Mouse (Mus musculus): ENCODE measurements around the gene Twf1. TPM values are rescaled to one million over a fixed set of nuclear protein-coding genes. Genes with fewer than 3 reads are reported as not detected.
A peak's percentile ranks its signal among the peaks of the same experiment; 100 is the strongest.

Gene Twf1
- total RNA-seq, 2 experiments from 2014 or later, result 39.2 to 46.4 TPM

GRCm38 (mm10) chr15:94571501-94571900, 18.2 kb downstream of the Twf1 start:
- no peak for TF ChIP-seq CTCF (IDR thresholded peaks at IDR 0.05)
- no peak for DNase-seq (ENCODE audit: extremely low spot score in 1 of 2, low spot score in 2 of 2)

GRCm38 (mm10) chr15:94568496-94569182, 21.1 kb downstream of the Twf1 start:
- Histone ChIP-seq H3K27ac (no peak overlapping the region), H3K4me3 (no peak overlapping the region)
- no peak for TF ChIP-seq CTCF (IDR thresholded peaks at IDR 0.05)
- no peak for DNase-seq (ENCODE audit: extremely low spot score in 1 of 2, low spot score in 2 of 2)
- intact Hi-C loops (cut with DNase I), result no loop called here

More at GRCm38 (mm10) chr15:94571501-94571900, 18.2 kb downstream of the Twf1 start:
- intact Hi-C loops (cut with DNase I), result no loop called here
- Histone ChIP-seq H3K4me3 (no peak overlapping the region), H3K27ac (no peak overlapping the region)

DNA sequence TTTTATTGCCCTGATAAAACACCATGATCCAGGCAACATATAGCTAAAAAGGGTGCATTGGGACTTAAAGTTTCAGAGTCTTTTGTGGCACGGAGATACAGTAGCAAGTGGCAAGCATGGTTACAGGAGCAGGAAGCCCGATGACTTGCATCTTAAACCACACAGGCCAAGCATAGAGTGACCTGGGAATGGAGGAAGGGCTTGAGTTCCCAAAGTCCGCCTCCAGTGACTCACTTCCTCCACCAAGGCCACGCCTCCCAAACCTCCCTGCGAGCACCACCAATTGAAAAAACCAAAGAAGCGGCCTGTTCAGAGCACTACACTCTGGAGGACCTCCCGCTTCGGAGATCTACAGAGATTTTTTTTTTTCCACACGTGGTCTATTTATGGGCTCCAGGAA, 23.8 kb downstream of the Twf1 start:
- H3K27ac ChIP-seq, result no peak overlapping the region
- intact Hi-C loops (cut with DNase I), result no loop called here
- no peak for TF ChIP-seq CTCF (IDR thresholded peaks at IDR 0.05)
- no peak for DNase-seq (ENCODE audit: extremely low spot score in 1 of 2, low spot score in 2 of 2)
- no peak overlapping the region for H3K4me3 ChIP-seq

DNA sequence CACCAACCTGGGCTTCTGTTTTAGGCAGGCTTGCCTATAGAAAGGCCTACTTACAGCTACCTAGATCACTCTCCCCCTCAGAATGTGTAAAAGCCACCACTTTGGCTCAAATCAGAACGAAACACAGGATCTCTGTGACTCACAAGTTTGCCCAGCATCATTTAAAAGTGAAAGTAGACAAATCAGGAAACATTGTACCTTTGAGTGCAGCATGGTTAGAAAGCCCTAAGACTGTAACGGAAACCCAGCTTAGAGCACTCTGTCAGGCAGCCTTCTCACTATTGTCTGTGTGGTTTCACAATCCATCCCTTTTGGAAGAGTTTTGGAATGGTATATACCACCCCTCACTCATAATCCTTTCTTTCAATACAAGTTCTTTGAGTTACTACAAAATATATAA, 24.8 kb downstream of the Twf1 start:
- DNase-seq (ENCODE audit: extremely low spot score in 1 of 2, low spot score in 2 of 2), result no peak
- no peak for TF ChIP-seq CTCF (IDR thresholded peaks at IDR 0.05)
- intact Hi-C loops (cut with DNase I), result no loop called here
- H3K4me3 ChIP-seq, result no peak overlapping the region
- H3K27ac ChIP-seq, result no peak overlapping the region

DNA sequence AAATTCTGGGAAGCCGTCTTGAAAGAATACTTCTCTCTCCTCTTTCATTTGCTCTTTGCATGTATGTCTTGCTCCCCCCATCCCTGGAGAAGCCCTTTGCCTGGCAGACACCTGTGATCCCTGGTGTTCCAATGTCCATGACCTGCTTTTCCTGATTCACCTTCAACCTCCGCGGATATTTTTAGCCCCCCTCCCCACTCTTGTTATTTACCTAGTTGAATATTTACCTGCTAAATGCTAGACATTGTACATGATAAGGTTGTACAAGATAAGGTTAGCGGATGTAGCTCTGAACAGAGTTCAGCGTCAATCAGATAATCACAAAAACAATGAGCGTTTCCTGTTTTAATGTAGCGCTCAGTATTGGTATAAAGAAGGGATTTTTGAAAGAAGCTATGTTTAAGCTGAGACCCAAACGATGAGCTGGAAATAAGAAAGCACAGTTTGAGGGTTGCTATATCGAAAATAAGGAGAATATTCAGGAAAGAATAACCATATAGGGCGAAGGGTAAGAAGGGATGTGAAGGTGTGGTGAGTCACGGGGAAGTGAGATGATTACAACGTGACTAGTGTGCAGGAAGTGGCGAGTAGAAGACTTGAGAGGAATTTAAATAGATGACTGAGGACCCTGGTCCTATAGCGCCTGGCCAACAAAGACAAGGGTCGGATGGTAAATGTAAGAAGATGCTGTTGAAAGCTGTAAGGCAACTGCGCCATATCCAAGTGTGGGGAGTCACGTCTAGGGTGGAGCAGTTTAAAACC, 30.6 kb downstream of the Twf1 start:
- intact Hi-C loops (cut with DNase I), result loop anchor here (1.0 to 10.0 kb wide), 2 partner anchors 42 to 1016 kb away; no protein-coding TSS in a partner anchor
- TF ChIP-seq CTCF (IDR thresholded peaks at IDR 0.05), result no peak
- H3K27ac ChIP-seq, result no peak overlapping the region
- no peak for DNase-seq (ENCODE audit: extremely low spot score in 1 of 2, low spot score in 2 of 2)
- no peak overlapping the region for H3K4me3 ChIP-seq

DNA sequence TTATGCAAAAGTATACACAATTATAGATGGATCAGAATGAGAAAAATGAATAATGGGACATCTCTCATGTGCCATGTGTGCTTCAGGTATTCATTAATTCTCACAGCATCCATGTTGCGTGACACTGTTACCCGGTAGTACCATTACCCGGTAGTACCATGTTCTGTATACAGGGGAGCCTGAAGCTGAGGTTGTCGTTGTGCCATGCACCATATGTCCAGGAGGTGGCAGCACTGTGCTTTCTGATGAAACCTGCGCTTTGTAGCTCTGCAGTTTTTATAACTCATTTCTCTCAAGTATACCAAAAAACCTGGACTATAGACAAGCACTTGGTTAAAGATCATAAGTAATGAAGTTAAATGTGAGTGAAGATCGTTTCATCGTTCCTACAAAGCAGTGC, 32.2 kb downstream of the Twf1 start:
- intact Hi-C loops (cut with DNase I), result loop anchor here (1.0 to 10.0 kb wide), 2 partner anchors 104 to 1017 kb away; no protein-coding TSS in a partner anchor
- Histone ChIP-seq H3K27ac (no peak overlapping the region), H3K4me3 (no peak overlapping the region)
- peak; percentile 97 for TF ChIP-seq CTCF (IDR thresholded peaks at IDR 0.05)
- peak; percentile 83 to 90 for DNase-seq (ENCODE audit: extremely low spot score in 1 of 2, low spot score in 2 of 2)

GRCm38 (mm10) chr15:94553536-94553935, 36.2 kb downstream of the Twf1 start:
- DNase-seq (ENCODE audit: extremely low spot score in 1 of 2, low spot score in 2 of 2), result no peak
- no peak for TF ChIP-seq CTCF (IDR thresholded peaks at IDR 0.05)
- H3K4me3 ChIP-seq, result no peak overlapping the region
- intact Hi-C loops (cut with DNase I), result loop anchor here (10.0 kb wide), 1 partner anchor 1021 kb away; no protein-coding TSS in a partner anchor
- no peak overlapping the region for H3K27ac ChIP-seq

DNA sequence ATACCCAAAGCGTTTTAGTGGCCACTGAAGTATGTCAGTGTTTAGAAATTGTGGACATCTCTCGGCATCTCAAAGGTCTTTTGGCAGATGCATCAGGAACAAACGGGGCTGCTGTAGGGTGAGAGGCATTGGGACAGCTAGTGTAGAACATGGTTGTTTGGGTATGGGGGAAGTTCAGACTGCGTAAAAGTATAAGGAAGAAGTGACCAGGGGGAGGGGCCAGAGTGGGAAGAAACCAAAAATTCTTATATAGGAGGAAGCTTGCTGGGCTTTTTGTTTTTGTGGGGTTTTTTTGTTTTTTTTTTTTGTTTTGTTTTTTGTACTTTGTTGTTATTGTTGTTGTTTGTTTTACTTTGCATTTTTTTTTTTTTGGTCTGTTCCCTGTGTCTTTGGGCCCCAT, 44.8 kb downstream of the Twf1 start:
- intact Hi-C loops (cut with DNase I), result no loop called here
- TF ChIP-seq CTCF (IDR thresholded peaks at IDR 0.05), result no peak
- Histone ChIP-seq H3K27ac (no peak overlapping the region), H3K4me3 (no peak overlapping the region)
- DNase-seq (ENCODE audit: extremely low spot score in 1 of 2, low spot score in 2 of 2), result no peak

DNA sequence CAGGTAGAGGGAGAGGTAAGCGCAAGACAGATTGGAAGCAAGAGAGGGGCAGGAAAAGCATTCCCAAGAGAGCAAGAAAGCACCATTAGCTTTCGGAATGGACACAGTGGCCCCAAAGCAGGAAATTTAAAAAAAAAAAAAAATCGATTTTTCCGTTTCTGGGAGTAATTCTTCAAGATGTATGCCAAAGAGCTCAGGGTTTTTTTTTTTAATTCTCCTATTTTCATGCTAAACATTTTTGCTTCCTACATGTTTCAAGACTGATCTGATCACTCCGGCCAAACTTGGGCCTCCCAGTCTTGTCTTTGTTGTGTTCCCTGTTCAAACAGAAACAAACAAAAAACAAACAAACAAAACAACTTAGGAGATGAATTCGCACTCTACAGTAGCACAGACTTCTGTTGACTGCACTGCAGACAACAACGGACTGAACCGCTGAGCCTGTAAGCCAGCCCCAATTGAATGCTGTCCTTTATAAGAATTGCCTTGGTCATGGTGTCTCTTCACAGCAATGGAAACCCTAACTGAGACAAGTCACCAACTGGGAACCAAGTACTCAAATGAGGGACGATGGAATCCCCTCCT, 45.5 kb downstream of the Twf1 start:
- Histone ChIP-seq H3K27ac (peak overlapping the region; percentile 89), H3K4me3 (peak overlapping the region; percentile 90)
- no peak for DNase-seq (ENCODE audit: extremely low spot score in 1 of 2, low spot score in 2 of 2)
- TF ChIP-seq CTCF (IDR thresholded peaks at IDR 0.05), result no peak
- intact Hi-C loops (cut with DNase I), result no loop called here

DNA sequence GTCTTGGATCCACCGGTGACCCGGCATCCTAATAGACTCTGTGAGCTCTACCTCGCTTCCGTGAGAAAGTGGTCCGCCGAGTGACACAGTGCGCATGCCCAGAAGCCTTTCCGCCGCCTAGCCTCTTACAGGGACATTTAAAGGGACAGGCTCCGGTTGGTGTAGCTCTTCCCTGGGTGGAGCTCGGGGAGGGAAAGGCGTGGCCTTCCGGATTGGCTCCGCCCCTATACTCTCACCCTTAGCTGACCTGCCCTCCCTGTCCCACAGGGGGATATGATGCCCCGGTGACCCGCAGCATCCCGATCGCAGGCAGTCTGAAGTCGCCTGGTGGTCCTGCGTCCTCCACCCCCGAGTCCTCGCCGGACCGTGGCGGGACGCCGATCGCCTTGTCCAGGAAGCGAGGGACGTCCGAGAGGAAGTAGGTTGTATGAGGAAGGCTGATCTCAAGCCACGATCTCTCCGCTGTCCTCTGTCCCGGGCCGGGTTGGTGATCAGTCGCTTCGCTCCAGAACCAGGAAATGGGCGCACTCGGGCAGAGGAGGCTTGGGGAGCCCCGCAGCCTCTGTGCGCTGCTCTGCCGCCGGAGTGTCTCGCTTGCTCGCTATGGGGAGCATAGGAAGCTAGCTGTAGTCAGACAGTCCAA, 46.2 kb downstream of the Twf1 start, which contains the start of the genes Pus7l and Irak4:
Pus7l (minus strand) TSS at position 139 of the 643 bp plus-strand sequence.
Irak4 (plus strand) TSS at position 235 of the 643 bp plus-strand sequence.
- TF ChIP-seq CTCF (IDR thresholded peaks at IDR 0.05), result no peak; the same call in 1 of the 2 replicates
- peak; percentile 90 to 91 for DNase-seq (ENCODE audit: extremely low spot score in 1 of 2, low spot score in 2 of 2)
- intact Hi-C loops (cut with DNase I), result no loop called here
- H3K4me3 ChIP-seq, result peak within 1 kb of the TSS; percentile 90
- H3K27ac ChIP-seq, result peak within 1 kb of the TSS; percentile 89

DNA sequence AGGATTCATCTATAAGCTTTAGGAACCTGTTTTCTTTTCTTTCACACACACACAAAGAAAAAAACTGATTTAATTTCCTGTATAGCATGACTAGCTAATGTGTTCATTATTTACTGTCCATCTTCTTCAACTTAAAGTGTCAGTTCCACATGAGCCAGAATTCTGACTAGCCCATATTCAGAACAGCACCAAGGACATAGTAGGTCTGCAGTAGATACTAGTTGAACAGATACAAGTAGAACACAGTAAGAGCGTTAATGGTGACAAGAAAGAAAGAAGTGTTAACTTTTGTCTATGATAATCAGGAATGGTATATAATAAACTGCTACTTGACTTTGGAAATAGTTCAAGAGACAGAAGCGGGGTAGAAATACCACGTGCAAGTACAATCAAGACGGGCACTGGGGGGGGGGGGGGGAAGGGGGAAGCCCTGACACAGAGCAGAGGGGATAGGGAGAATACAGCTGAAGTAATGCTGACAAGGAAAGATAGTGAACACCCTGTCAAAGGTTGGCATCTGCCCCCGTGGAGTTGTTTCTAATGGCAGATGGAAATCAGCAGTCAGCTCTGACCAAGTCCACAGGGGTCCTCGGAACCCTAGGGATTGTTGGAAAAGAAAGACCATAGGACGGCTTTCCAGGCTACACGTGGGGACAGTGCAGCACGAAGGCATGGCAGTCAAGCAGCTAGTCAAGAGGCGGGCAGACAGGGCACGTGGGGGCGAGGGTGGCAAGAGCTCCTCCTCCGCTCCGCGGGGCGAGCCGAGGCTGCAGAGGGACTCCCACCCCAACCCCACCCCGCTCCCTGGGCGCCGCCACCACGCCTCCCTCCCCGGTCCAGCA, 46.9 kb downstream of the Twf1 start:
- DNase-seq (ENCODE audit: extremely low spot score in 1 of 2, low spot score in 2 of 2), result no peak
- intact Hi-C loops (cut with DNase I), result no loop called here
- no peak for TF ChIP-seq CTCF (IDR thresholded peaks at IDR 0.05)
- Histone ChIP-seq H3K4me3 (peak overlapping the region; percentile 90), H3K27ac (peak overlapping the region; percentile 89)
